Mouse (Mus musculus) hindbrain, embryonic 16.5 days (tissue): ENCODE data around the gene Shld2. TPM values are rescaled to one million over a fixed set of nuclear protein-coding genes. Genes with fewer than 3 reads are reported as not detected.
A peak's percentile ranks its signal among the peaks of the same experiment; 100 is the strongest.

Experiments used
- ATAC-seq: fragments of 200-750 bp; cut with Nextera tagmentation; 2 replicates; pipeline ENCODE4 v1.8.0; 2017; ENCODE audit warnings: moderate TSS enrichment, moderate library complexity
- H3K27ac ChIP-seq: fragments of 300-500 bp; sonication (generic); 2 replicates; pipeline ENCODE4 v1.5.1; 2014; ENCODE audit warnings: low read depth, mild to moderate bottlenecking, control low read depth, low read length, moderate library complexity
- H3K27me3 ChIP-seq: fragments of 300-500 bp; sonication (generic); replicated peaks from 2 replicates; pipeline ENCODE4 v1.6.1; 2014; ENCODE audit warnings: low read length; ENCODE audit not compliant: control insufficient read depth, insufficient read depth
- H3K36me3 ChIP-seq: fragments of 300-500 bp; sonication (generic); 2 replicates; pipeline ENCODE4 v1.6.1; 2014; ENCODE audit warnings: mild to moderate bottlenecking, low read length, moderate library complexity, mixed read lengths; ENCODE audit not compliant: control insufficient read depth, insufficient read depth
- H3K4me1 ChIP-seq: fragments of 300-500 bp; sonication (generic); 2 replicates; pipeline ENCODE4 v1.6.1; 2014; ENCODE audit warnings: low read depth, low read length; ENCODE audit not compliant: control insufficient read depth, insufficient read depth
- H3K4me2 ChIP-seq: fragments of 300-500 bp; sonication (generic); 2 replicates; pipeline ENCODE4 v1.6.1; 2014; ENCODE audit warnings: mild to moderate bottlenecking, low read length, control low read depth, moderate library complexity
- H3K4me3 ChIP-seq: fragments of 300-500 bp; sonication (generic); 2 replicates; pipeline ENCODE4 v1.5.1; 2014; ENCODE audit warnings: mild to moderate bottlenecking, low read length, control low read depth, moderate library complexity
- H3K9ac ChIP-seq: fragments of 300-500 bp; sonication (generic); 2 replicates; pipeline ENCODE4 v1.6.1; 2014; ENCODE audit warnings: low read depth, mild to moderate bottlenecking, control low read depth, low read length, moderate library complexity
- H3K9me3 ChIP-seq: fragments of 300-500 bp; sonication (generic); 2 replicates; pipeline ENCODE4 v1.6.1; 2014; ENCODE audit warnings: mild to moderate bottlenecking, low read length, moderate library complexity; ENCODE audit not compliant: control insufficient read depth
- WGBS: fragments of 180-500 bp; shearing (Covaris S2); extraction: QIAGEN DNeasy Blood & Tissue Kit; methylation state at CpG from one replicate; pipeline ENCODE4 v1.1.7; 2014; 5-methylcytosine and 5-hydroxymethylcytosine counted together
- polyA plus RNA-seq: library from polyadenylated mRNA; unstranded; fragments of >200 nt; fragmentation: Nextera tagmentation; extraction: Ambion mirVana; gene quantifications from 2 replicates; pipeline ENCODE4 v1.2.1, GENCODE M21; 2015

Gene Shld2
- polyA plus RNA-seq, result 5.4 and 5.8 TPM in 2 replicates

DNA sequence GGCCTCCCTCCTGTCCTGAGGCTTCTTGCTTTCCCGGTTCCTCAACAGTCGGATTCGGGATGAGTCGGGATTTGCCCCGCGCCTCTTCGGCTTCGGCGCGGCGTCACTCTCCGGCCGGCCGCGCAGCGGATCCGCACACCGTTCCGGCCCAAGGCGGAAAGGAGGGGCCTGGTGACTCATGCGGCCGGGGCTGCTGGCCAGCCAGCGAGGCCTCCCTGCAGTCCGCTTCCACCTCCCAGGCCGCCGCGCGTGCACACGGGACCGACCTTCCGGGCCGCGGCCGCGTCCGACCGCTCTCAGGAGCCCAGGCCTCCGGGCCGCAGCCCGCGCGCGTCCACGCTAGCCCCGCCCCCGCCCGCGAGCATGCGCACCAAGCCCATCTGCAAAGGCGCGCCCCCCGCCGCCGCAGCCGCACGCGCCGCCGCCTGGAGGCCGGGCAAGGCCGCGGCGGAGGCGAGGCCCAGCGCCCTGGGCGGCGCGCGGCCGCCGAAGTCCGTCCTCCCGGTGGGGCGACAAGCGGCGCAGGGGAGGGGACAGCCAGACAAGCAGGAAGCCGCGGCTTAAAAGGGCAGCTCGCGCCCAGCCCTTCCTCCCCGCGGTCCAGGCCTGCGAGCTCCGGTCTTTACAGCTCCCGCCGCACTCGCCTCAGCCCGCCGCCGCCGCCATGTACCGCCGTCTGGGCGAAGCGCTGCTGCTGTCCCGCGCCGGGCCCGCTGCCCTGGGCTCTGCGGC lies at the start of gene Shld2, which contains the start of gene Glud1:
Gene Shld2 (minus strand): TSS at position 260 of the 732 bp plus-strand sequence.
Gene Glud1 (plus strand): TSS at position 494 of the 732 bp plus-strand sequence.
- Histone ChIP-seq H3K4me2 (peak within 1 kb of the TSS; percentile 82), H3K27ac (peak within 1 kb of the TSS; percentile 96), H3K4me1 (peaks cover 25% of the 10 kb centered on the region), H3K4me3 (peak within 1 kb of the TSS; percentile 97), H3K9me3 (no peaks in the 10 kb centered on the region), H3K36me3 (no peaks in the 10 kb centered on the region), H3K9ac (peak within 1 kb of the TSS; percentile 99), H3K27me3 (no peaks in the 10 kb centered on the region)
- WGBS, result under 1% methylated on average over 61 of the region's 100 CpGs
- peak; percentile 96 for ATAC-seq

DNA sequence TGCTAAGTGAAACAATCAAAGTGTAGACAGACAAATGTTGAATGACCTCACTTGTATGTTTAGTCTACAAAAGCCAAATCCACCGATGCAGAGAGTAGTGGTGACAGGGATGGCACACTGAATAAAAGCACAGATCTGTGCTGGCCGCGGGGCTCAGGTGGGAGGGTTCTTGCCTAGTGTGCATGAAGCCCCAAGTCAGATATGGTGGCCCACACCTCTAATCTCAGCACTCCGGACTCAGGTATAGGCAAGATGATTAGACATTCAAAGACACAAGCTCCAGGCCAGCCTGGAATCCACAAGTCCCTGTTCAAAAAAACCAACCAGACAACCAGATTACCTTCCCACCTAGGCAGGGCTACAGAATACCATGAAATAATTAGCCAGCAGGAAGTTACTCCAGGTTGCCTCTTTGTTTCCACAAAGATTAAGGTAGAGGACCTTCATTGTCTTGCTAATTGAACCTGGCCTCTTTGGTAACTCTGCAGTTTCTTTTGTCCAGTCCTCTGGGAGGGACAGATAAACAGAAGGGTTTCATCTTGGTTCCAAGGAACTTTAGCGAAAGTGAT lies 49.5 kb upstream of the Shld2 start:
- WGBS, result 47% methylated on average over 5 of the region's 5 CpGs
- ATAC-seq, result no peak
- Histone ChIP-seq H3K4me2 (no peak overlapping the region), H3K9me3 (no peaks in the 10 kb centered on the region), H3K4me3 (no peak overlapping the region), H3K36me3 (no peaks in the 10 kb centered on the region), H3K27ac (no peak overlapping the region), H3K9ac (no peak overlapping the region), H3K4me1 (peaks cover 9% of the 10 kb centered on the region), H3K27me3 (no peaks in the 10 kb centered on the region)

DNA sequence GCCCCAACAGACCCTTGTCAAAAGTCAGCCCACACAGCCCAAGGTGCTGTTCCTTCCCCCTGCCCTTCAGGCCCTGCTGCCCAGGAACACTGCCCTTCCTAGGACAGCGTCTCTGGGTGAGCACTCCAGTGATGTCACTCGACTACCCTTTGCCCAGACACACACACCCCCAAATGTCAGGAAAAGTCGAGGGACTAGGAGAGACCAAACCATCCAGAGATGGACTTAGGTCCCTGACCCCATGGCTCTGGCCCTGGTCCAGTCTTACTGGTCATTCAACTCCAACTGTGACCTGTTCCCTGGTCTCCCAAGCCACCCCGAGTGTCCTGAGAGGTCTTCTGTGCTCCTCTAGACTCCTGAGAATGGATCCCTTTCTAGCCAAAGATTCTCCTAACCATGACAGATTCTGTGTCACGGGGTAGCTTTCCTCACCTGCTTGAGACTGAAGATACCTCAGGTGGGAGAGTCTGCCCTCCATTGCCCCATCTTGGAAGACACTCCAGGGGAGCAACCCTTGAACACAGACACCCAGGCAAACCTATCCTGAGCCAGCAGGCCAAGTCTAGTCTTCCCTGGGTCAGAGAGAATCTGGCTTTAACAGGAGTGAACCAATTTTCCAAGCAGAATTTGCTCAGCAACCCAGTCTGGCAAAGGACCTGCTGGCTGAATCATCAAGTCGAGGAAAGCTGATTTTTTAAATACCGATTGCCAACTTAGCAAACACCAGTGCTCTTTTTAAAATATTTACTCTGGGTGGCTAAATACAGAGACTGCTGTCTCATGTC lies 47.6 kb upstream of the Shld2 start:
- Histone ChIP-seq H3K9me3 (no peaks in the 10 kb centered on the region), H3K4me3 (no peak overlapping the region), H3K4me2 (no peak overlapping the region), H3K27ac (no peak overlapping the region), H3K4me1 (no peaks in the 10 kb centered on the region), H3K9ac (no peak overlapping the region), H3K27me3 (no peaks in the 10 kb centered on the region), H3K36me3 (no peaks in the 10 kb centered on the region)
- no peak for ATAC-seq
- 80% methylated on average over 7 of the region's 7 CpGs for WGBS

GRCm38 (mm10) chr14:34355301-34355700 lies 45.0 kb upstream of the Shld2 start, which contains the start of gene Fam25c:
Fam25c (minus strand) TSS chr14:34355433.
- Histone ChIP-seq H3K4me1 (no peaks in the 10 kb centered on the region), H3K9ac (no peak within 1 kb of the TSS), H3K27ac (no peak within 1 kb of the TSS), H3K27me3 (no peaks in the 10 kb centered on the region), H3K36me3 (no peaks in the 10 kb centered on the region), H3K9me3 (no peaks in the 10 kb centered on the region), H3K4me2 (no peak within 1 kb of the TSS), H3K4me3 (no peak within 1 kb of the TSS)
- no peak for ATAC-seq
- 84% methylated on average over 6 of the region's 6 CpGs for WGBS

GRCm38 (mm10) chr14:34354456-34354855 lies 44.2 kb upstream of the Shld2 start:
- Histone ChIP-seq H3K4me2 (no peak overlapping the region), H3K4me3 (no peak overlapping the region), H3K9ac (no peak overlapping the region), H3K36me3 (no peaks in the 10 kb centered on the region), H3K27me3 (no peaks in the 10 kb centered on the region), H3K9me3 (no peaks in the 10 kb centered on the region), H3K27ac (no peak overlapping the region), H3K4me1 (no peaks in the 10 kb centered on the region)
- 93% methylated on average over 4 of the region's 4 CpGs for WGBS
- ATAC-seq, result no peak

DNA sequence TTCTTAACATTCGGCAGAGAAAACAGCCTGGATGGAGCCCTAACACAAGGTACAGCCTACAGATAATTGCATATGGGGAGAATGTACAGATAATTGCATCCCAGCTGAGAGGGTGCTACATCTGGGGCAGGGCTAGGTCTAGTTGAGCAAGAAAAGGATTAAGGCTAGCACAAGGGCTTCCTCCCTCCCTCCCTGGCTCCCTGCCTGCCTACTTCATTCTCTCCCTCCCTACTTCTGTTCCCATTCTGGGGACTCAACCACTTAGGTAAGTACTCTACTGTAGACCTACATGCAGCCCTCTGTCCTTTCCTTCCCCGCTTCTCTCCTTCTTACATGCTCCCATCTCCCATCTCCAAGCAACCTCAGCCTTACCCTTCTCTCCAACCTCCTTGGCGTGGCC lies 43.0 kb upstream of the Shld2 start:
- Histone ChIP-seq H3K27me3 (no peaks in the 10 kb centered on the region), H3K4me2 (no peak overlapping the region), H3K27ac (no peak overlapping the region), H3K4me3 (no peak overlapping the region), H3K9me3 (no peaks in the 10 kb centered on the region), H3K4me1 (no peaks in the 10 kb centered on the region), H3K9ac (no peak overlapping the region), H3K36me3 (no peaks in the 10 kb centered on the region)
- WGBS, result 97% methylated on average over 3 of the region's 3 CpGs
- no peak for ATAC-seq

DNA sequence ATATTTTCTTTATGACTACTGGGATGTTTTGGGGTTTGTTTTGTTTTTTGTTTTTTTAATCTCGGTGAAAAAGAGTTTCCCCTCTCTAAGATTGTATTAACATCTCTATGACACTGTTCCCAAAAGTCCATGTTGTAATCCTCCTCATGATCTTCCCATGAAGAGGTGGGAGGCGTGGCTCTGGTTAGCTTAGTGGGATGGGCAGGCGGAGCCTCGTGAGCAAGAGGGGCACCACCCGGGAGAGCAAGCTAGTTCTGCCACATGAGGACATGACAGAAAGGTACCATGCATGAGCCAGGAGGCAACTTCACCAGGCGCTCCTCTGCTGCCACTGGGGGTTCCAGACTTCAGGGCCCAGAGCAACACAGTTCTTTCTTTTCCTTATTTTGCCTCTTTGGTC lies 42.2 kb upstream of the Shld2 start:
- Histone ChIP-seq H3K4me1 (no peaks in the 10 kb centered on the region), H3K27ac (no peak overlapping the region), H3K9me3 (no peaks in the 10 kb centered on the region), H3K4me3 (no peak overlapping the region), H3K4me2 (no peak overlapping the region), H3K36me3 (no peaks in the 10 kb centered on the region), H3K9ac (no peak overlapping the region), H3K27me3 (no peaks in the 10 kb centered on the region)
- WGBS, result 72% methylated on average over 6 of the region's 6 CpGs
- no peak for ATAC-seq

GRCm38 (mm10) chr14:34351660-34352059 lies 41.4 kb upstream of the Shld2 start:
- no peak overlapping the region for H3K4me3 ChIP-seq
- no peak overlapping the region for H3K9ac ChIP-seq
- no peaks in the 10 kb centered on the region for H3K27me3 ChIP-seq
- WGBS, result 60% methylated on average over 3 of the region's 3 CpGs
- H3K4me1 ChIP-seq, result no peaks in the 10 kb centered on the region
- no peak overlapping the region for H3K27ac ChIP-seq
- H3K36me3 ChIP-seq, result no peaks in the 10 kb centered on the region
- no peaks in the 10 kb centered on the region for H3K9me3 ChIP-seq
- no peak overlapping the region for H3K4me2 ChIP-seq
- ATAC-seq, result no peak

DNA sequence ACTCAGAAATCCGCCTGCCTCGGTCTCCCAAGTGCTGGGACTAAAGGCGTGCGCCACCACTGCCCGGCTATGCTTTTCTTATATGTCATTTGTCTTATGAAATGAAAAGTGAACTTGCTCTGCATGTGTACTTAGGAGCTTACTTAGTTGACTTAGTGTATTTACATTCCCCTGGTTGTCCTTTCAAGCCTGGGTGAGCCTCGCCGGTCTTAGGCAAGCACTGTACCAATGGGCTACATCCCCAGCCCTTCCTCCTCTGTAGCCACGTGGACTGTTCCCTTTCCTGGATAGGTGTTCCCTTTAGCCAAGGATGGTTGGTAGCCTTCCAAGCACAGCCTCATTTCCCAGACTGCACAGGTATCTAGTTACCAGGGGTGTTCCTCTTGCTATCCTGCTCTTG lies 38.7 kb upstream of the Shld2 start:
- WGBS, result 88% methylated on average over 8 of the region's 8 CpGs
- no peak overlapping the region for H3K27ac ChIP-seq
- H3K9ac ChIP-seq, result no peak overlapping the region
- H3K4me3 ChIP-seq, result no peak overlapping the region
- no peaks in the 10 kb centered on the region for H3K9me3 ChIP-seq
- no peak for ATAC-seq
- H3K4me1 ChIP-seq, result no peaks in the 10 kb centered on the region
- H3K36me3 ChIP-seq, result peaks cover 2% of the 10 kb centered on the region; the same call in 1 of the 2 replicates
- H3K27me3 ChIP-seq, result no peaks in the 10 kb centered on the region
- no peak overlapping the region for H3K4me2 ChIP-seq
